Mouse (Mus musculus) T-helper 1 cell (primary cell): ENCODE measurements around the gene Acaca.

Experiments used
- in situ Hi-C: fragments of 300-600 bp; cut with MboI, MseI; formaldehyde crosslinking; loops from one replicate; pipeline ENCODE4 v1.15.1; 2025; ENCODE audit warnings: high pct_unique_total_duplicates

Acaca gene

DNA sequence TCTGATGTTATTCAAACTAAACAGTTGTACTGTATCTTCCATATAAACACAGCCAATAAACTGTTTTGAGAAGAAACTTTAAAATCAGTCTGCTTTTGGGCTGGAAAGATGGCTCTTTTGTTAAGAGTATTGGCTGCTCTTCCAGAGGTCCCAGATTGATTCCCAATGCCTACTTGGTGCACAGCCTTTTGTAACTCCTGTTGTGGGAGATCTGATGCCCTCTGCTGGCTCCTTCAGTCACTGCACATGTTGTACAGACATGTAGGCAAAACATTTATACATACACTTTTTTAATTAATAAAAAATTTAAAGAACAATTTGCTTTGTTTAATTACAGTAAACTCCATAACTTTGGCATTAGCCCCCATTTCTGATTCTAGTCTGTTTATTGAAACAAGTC is 114.1 kb downstream of the Acaca start:
- in situ Hi-C loops = no loop called here

DNA sequence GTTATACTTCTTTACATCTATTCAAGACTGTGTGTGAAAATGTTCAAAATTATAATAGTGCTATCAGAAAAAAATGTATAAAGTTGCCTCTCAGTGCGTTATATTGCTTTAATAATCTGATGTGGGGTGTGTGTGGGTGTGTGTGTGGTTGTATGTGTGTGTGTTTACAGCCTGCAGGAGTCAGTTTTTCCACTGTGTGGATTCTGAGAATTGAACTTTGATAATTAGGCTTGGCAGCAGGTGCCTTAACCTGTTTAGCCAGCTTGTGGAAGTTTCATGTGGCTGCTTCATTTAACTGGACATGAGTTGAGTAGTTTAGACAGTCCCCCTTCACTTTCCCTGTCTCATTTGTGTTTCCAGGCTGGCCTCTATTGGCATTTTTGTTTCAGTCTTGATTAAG is 117.9 kb downstream of the Acaca start:
- in situ Hi-C loops = no loop called here

DNA sequence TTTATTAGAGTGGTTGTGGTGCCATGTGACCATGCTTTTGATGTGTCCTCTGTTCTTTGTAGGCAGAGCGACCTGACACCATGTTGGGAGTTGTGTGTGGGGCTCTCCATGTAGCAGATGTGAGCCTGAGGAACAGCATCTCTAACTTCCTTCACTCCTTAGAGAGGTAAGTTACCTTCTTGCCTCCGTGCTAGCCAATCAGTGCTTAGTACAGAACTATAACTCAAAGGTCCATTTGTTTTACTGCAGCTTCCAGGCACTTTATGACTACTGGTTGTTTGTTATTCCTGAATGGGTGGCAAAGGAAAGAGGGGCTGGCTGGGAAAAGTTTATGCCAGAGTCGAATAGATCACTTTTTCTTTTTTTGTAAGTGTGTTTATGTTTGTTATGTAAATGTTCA is 121.7 kb downstream of the Acaca start:
- in situ Hi-C loops = no loop called here

DNA sequence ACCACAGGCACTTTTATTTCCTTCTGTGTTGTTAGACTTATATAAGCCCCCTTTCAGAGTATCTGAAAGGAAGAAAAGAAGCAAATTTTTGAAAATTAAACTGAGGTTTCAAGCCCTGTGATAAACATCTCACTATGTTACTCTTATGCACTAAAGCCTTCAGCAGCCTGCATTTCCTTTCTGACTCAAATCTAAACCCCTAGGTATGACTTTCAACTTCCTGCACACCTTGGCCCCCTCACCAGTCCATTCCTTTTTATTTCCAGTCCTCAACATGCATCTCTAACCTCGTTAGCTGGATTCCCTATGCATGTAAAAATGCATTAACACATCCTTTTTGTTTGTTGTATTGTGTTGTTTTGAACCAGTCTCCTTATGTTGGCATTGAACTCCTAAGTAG is 123.0 kb downstream of the Acaca start:
- in situ Hi-C loops = no loop called here

DNA sequence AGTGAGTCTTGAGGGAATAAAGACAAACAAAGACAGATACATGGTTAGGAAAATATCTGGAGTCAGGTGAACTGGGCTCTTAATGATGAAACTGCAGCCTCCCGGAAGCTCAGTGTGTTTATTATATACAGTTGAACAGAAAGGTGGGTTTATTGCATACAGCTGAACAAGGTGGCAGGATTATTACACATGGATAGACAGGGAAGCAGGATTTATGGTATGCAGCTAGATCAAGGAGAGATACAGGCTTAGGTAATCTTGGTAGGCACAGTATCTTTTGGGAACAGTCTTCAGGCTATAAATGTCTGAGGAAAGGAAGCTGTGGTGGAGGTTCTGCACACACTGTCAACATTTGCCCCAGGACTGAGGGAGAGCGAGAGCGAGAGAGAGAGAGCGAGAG is 126.4 kb downstream of the Acaca start:
- in situ Hi-C loops = no loop called here

DNA sequence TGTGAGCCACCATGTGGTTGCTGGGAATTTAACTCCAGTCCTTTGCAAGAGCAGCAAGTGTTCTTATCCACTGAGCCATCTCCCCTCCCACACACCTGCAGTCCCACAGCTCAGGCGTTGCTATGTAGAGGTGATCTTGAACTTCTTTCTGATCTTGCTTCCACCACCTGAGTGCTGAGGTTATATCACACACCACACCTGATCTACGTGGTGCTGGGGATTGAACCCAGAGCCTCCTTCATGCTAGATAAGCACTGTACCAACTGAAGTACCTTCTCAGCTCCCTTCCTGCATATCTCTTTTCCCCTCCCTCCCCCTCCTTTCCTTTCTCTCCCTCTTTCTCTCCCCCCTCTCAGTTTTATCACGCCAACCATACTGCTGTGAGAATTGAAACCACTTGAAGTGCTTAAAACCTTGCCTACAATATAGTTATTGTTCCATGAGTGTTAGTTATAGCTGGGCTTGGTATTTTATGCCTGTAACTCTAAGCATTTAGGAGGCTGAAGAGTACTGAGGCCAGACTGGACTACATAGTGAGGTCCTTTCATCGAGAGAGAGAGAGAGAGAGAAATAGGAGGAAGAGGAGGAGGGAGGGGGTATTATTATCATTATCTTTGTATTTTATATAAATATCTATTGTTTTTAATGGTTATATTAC is 128.7 kb downstream of the Acaca start:
- in situ Hi-C loops = no loop called here

DNA sequence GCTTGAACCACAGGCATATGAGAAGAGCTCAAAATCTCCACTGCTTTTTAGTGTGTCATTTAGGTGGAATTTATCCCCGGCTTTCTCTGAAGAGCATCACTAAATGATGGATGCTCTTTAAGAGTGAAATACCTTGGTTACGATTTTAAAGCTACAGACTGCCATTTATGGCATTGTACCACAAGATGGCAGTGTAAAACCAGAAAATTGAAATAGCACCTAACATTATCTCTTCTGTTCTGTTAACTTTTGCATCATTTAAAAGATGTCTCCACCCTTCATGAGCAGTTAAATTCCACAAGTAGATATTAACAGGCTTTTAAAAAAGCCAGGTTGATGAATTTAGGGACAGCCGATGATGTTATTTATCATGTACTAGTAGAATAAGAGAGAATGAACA is 135.0 kb downstream of the Acaca start:
- in situ Hi-C loops = no loop called here

DNA sequence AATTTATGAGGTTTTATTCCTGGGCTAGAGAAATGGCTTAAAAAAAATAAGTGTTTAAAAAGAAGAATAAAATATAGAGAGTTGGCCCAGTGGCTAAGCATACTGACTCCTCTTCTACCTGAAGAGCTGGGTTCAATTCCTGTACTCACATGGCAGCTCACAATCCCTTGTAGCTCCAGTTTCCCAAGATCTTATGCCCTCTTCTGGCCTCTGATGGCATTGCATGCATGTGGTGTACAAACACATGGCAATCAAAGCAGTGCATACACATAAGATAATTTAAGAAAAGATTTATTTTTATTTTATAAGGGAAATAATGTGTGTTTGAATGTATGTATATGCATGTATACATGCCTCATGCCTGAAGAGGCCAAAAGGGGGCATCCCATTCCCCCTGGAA is 138.6 kb downstream of the Acaca start:
- in situ Hi-C loops = no loop called here

DNA sequence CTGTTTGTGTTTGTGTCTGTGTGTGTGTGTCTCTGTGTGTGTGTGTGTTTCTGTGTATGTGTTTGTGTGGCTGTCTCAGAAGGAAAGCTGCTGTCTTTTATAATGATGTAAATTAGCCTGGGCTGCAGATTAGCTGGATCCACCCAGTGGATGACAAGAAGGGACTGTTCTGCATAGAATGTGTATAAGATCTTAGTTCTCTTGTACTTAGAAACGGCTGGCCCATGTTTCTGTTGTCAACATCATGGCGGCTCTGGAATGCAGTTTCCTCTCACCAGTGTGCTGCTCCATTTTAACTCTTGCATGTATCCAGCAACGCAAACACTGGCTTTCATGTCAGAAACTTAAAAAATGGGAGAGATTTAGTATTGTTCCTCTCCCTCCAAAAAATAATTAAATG is 141.0 kb downstream of the Acaca start:
- in situ Hi-C loops = no loop called here

DNA sequence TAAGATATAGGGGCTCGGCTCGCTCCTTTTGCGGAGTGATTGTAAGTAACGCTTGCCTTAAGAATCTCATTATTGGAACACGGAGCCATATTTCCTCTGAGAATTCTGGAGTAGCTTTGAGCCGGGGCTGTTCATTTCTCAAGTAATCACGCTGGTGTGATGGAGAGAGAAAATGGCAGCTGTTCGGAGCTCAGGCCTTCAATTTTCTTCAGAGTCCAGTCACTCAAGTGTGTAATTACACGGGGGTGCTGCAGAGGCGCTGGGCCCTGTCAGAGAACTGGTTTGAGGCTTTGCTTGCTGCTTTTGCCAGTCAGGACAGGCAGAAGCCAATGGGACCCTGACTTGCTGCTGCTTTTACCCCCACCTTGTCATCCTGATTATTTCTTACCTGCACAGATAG is 142.5 kb downstream of the Acaca start:
- in situ Hi-C loops = no loop called here

DNA sequence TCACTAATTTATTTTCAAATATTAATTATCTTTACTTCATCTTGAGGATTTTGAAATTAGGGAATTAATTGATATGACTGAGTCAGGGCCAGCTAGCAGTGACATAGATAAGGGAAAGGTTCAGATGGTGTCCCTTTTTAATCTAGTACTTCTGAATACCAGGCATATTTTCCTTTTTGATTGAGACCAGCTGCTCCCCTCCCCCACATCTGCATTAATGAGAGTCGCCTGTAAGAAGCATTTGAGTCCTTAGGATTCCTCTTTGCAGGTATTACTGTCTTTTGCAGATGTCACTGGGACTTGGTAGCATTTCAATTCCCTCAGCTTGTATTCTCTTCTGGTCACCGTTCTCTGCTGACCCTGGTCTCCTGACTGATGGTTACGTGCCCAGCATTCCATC is 143.1 kb downstream of the Acaca start:
- in situ Hi-C loops = no loop called here

DNA sequence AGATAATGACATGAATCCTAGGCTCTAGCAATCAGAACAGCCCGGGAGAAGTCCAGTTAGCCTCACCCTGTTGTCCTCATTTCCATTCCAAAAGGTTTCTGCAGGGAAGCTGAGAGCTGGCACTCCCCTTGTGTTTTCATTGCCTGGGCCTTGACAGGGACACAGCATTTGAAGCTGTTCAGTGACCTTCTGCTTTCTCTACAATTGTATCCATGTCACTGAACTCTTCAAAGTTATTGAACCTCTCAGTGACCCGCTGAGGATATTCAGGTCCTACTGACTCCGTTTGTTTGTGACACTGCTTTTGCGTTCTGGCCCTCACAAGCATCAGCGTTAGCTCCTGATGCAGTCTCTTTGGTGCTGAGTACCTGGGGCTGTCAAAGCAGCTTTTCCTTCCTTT is 147.5 kb downstream of the Acaca start:
- in situ Hi-C loops = no loop called here

DNA sequence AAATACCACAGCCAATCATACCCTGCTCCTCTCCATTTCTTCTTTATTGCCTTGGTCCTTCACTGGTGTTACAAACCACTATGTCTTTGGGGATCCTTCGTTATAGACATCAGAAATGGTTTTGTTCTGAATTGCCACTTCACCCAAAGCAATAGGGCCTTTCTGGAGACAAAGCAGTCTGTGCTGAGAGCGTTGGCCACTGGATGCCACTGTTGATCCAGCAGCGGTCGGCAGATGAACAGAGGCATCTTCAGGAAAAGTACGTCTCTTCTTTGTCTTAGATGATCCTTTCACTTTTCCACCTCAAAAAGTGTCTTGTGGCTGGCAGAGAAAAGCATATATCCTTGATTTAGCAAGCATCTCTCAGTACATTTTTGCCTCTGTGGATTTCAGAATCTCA is 151.8 kb downstream of the Acaca start:
- in situ Hi-C loops = no loop called here

DNA sequence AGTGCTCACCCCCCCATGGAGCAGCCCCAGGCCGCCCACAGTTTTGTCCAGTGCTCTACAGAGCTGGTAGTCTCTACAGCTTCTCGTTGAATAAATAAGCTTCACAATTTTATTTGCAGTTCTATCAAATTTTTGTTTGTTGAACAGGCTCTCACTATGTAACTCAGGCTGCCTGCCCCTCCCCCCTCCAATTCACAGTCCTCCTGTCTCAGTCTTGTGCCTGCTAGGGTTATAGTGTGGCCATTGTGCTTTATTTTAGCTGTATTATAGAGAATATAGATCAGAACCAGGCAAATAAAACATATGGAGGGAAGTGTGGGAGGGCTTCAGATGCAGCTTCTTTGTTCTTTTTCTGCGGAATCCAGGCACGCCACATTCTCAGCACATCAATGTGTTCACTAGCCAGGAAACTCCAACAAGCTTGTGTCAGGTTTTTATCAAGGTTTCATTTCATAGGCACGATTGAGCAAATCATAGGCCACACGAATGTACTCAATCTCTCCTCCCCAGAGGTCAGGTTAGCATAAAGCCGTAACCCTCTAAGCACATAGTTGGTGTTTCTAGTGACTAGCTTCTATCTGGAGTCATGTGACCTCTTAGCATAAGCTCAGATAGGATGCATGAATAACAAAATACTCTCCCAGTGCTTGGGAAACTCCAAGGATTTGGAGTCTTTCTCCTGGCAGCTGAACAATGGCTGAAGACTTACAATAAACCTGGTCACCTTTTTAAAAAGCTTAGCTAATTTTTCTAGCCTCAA is 153.7 kb downstream of the Acaca start:
- in situ Hi-C loops = no loop called here

DNA sequence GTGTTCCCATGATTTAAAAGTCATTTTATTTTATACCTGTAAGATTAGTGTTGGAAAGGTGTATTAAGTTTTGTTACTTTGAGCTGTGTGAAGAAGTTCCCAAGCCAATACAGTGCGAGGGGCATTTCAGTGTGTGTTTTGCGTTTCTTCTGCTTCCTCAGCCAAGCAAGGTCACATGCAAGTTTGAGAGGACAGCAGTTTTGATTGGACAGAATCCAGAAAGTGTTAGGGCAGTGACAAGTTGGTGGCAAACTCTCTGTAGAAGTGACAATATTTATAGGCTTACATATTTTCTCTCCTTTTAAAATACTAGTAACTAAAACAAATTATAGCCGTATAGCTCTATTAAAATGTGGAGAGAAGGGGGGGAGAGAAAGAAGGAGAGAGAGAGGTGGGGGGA is 161.3 kb downstream of the Acaca start:
- in situ Hi-C loops = no loop called here

DNA sequence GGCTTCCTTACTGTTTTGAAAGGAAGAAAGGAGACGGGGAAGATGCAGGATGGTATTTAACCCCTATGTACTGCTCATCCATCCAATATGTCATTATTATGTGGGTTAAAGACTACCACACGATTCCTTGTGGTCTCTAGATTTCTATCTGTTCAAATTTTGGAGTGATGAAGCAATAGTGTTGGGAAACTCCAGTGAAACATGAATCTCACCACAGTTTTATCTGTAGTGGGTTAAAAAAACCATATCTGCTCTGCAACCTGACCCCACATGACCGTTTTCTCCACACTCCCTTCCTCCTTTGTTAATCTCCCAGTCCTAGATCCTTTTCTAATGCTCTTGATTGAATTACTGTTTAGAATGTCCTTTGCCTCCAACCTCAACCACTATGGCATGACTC is 163.1 kb downstream of the Acaca start:
- in situ Hi-C loops = no loop called here

DNA sequence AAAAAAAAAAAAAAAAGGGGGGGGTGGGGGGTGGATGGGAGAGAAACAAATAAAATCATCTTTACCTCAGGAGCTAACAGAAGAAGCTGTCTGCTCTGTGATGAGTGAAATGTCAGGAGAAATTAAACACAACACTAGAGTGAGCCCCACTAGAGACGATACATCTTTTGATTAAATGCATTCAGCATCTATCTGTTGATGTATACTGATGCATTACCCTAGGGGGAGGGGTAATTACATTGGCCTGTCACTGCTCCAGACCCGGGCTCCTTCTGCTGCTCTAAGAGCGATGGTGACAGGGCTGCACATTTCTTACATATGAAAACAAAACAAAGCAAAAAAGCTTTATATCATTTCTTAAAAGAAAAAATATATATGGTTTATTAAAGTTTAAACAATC is 163.8 kb downstream of the Acaca start:
- in situ Hi-C loops = no loop called here

DNA sequence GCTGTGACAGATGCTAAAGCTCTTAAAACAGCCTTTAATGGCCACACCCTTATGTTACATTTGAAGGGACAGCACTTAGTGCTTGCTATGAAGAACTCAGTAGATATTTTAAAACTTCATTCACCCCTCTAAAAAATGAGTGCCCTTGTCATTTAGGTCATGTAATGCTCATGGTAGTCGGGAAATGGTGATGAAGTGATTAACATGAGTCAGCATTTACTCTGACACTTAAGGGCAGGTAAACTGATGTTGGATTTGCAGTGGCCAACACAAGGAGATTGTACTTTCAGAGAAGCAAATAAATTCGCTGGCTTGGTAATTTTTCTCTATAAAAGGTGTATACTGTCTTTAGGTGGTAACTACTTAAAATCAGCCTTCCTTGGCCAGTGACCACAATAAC is 166.9 kb downstream of the Acaca start:
- in situ Hi-C loops = no loop called here

DNA sequence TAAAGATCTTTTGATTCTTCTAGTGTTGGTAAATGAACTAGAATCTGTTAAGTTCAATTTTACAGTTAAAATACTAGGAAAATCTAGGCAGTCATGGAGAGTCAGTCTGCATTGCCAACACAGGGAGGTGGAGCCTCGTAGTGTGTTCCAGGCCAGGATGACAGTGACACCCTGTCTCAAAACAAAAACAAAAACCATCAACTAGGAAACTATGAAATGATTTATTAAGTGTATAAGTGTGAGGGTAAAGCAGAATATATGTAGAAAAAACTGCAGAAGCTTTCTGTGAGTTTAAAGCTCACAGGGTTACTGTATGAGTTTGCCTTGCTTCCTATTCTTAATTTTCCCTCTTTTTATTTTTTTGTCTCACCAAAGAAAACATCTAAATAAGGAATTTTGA is 176.0 kb downstream of the Acaca start:
- in situ Hi-C loops = no loop called here

DNA sequence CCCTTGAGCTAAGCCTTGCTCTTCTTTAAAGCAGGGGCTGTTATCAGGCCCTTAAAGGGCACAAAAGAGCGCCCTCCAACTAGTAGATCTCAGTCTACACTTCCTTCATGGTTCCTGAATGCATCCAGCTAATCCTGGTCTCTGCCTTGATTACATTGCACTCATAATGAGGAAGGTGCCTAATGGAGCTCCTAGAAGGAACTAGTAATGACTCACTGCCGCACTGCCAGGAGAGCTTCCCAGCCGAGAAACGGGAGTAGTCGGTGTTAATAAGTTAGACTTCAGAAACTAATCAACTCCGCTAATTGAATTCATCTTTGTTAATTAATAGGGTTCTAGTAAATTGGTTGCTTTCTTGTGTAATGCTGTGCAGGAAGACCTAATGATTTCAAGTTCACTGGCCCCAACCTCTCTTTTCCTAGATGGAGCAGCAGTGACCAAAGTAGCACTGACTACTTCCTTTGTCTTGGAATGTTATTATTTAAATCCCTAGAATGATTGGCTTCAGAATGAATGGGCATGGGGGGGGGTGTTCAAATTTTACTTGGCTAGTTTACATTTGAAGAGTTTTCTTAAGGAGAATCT is 176.8 kb downstream of the Acaca start:
- in situ Hi-C loops = no loop called here

DNA sequence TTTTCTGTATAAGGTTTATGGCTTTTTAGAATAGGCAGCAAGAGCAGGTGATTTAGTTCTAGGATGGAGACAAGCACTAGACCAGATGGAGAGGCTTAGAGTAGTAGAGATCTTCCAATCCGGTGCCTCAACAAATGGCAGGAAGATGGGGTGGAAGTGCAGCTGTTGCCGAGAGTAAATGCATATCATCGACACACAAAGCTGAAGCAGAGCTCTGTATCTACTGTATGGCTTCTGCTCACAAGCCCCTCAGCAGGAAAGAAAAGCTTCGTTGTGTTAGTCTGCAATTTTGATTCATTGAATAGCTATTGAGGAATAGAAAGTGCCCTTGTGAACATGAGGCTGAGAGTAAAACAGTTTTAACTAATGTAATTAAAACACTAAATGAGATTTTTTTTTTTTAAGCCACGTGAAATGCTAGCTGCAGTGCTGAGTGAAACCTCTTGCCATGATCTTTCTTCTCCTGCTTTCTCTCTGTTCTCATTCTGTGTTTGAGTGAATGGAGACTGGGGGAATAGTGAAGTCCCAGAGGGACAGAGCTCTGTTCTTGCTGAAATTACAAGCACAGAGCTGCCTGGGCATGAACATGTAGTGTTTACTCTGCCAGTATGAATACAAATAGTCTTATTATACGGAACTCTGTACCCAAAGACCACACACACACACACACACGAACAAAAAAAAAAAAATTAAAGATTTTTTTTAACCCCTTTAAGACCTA is 194.7 kb downstream of the Acaca start:
- in situ Hi-C loops = no loop called here

DNA sequence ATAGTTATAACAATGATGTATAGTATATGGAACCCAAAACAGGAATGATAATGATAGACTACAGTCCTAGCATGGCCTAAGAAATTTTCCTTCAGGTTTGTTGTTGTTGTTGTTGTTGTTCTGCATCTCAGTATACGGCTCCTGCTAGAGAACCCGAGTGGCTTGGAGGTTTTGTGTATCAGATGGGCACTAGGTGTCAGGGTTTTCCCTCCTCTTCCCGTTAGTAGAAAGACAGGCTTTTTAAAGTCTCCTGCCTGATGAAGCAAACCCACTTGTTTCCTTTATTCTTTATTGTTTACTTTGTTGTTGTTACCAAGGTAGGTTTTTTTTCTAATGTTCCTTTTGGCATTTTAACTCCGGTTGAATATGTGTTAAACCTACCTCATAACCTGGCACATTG is 197.6 kb downstream of the Acaca start:
- in situ Hi-C loops = no loop called here

DNA sequence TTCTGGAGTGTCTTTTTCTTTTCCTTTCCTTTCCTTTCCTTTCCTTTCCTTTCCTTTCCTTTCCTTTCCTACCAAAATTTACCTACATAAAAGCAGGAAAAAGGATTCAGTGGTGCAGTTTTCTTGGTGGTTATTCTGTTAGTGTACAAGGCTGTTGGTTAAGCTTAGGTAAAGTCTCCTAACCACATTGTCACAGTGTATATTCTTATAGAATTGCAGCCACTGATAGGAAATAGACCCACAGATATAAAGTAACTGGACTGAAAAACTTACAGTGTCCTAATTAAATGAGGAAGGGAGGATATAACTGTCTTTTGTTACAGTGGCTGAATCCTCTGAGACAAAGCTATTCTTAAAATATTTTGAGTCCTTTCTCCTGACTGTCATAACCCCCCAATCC is 202.9 kb downstream of the Acaca start:
- in situ Hi-C loops = no loop called here
